Mouse (Mus musculus) erythroblast, embryonic 14.5 days (primary cell): ENCODE data around the gene Rab11a.

Experiments
- GATA1 ChIP-seq: IDR thresholded peaks from 2 replicates; pipeline ENCODE4 v1.6.1; 2012; ENCODE audit warnings: low read length, inconsistent platforms, mixed read lengths
- TAL1 ChIP-seq: IDR thresholded peaks from 3 replicates; pipeline ENCODE4 v1.6.1; 2012; ENCODE audit warnings: low read length, inconsistent platforms, mixed read lengths

- TF ChIP-seq TAL1 (no peak), GATA1 (no peak)
Observed at GRCm38 (mm10) chr9:64739001-64739400, 1.4 kb upstream of the Rab11a start.
